Mouse (Mus musculus) adrenal gland, adult 18-20 months (tissue): Measurements from ENCODE around the gene Enpep. TPM values are rescaled to one million over a fixed set of nuclear protein-coding genes. Genes with fewer than 3 reads are reported as not detected.
A peak's percentile ranks its signal among the peaks of the same experiment; 100 is the strongest.

Experiments
- DNase-seq, 2 experiments: peaks; one replicate each; pipeline ENCODE4 v3.0.0; 2021 to 2022; ENCODE audit warnings: low spot score in 2 of 2
- total RNA-seq, 2 experiments: library from RNA; stranded (reverse); gene quantifications; 1 replicate in 1 of 2; 2 replicates in 1 of 2; pipeline ENCODE4 v1.2.3; 2021

The Enpep gene
- total RNA-seq, 2 experiments from 2014 or later = 12.8 to 17.4 TPM

GRCm38 (mm10) chr3:129313671-129314415 is 18.7 kb downstream of the Enpep start:
- no peak for DNase-seq

- DNase-seq = no peak
Measured at GRCm38 (mm10) chr3:129313221-129313620, 19.3 kb downstream of the Enpep start.

- no peak for DNase-seq
Measured at GRCm38 (mm10) chr3:129312511-129312910, 20.0 kb downstream of the Enpep start.

GRCm38 (mm10) chr3:129311951-129312350 is 20.6 kb downstream of the Enpep start:
- no peak for DNase-seq

- DNase-seq = no peak
Measured at GRCm38 (mm10) chr3:129309926-129310325, 22.6 kb downstream of the Enpep start.

GRCm38 (mm10) chr3:129308876-129309275 is 23.6 kb downstream of the Enpep start:
- DNase-seq = no peak

GRCm38 (mm10) chr3:129308102-129308752 is 24.3 kb downstream of the Enpep start:
- no peak for DNase-seq

- DNase-seq = no peak
Measured at GRCm38 (mm10) chr3:129303941-129304340, 28.6 kb downstream of the Enpep start.

GRCm38 (mm10) chr3:129299874-129300273 is 32.6 kb downstream of the Enpep start:
- DNase-seq = no peak

GRCm38 (mm10) chr3:129298606-129299005 is 33.9 kb downstream of the Enpep start:
- DNase-seq = no peak

GRCm38 (mm10) chr3:129296994-129297393 is 35.5 kb downstream of the Enpep start:
- peak; percentile 35 to 48 for DNase-seq

GRCm38 (mm10) chr3:129295883-129296282 is 36.6 kb downstream of the Enpep start:
- no peak for DNase-seq

GRCm38 (mm10) chr3:129289536-129289935 is 43.0 kb downstream of the Enpep start:
- no peak for DNase-seq

GRCm38 (mm10) chr3:129287140-129287539 is 45.4 kb downstream of the Enpep start:
- no peak for DNase-seq

GRCm38 (mm10) chr3:129286426-129286825 is 46.1 kb downstream of the Enpep start:
- DNase-seq = no peak

GRCm38 (mm10) chr3:129284326-129284725 is 48.2 kb downstream of the Enpep start:
- DNase-seq = no peak

- DNase-seq = no peak
Measured at GRCm38 (mm10) chr3:129279441-129279840, 53.1 kb downstream of the Enpep start.

- no peak for DNase-seq
Measured at GRCm38 (mm10) chr3:129273156-129273831, 59.2 kb downstream of the Enpep start.

- no peak for DNase-seq
Measured at GRCm38 (mm10) chr3:129270044-129270443, 62.5 kb downstream of the Enpep start.

GRCm38 (mm10) chr3:129268886-129269683 is 63.4 kb downstream of the Enpep start:
- DNase-seq = no peak

- DNase-seq = no peak
Measured at GRCm38 (mm10) chr3:129258497-129258896, 74.0 kb downstream of the Enpep start.
